Mouse (Mus musculus) splenic B cell, adult 2 months (primary cell): ENCODE data around the gene Olfr750.
A peak's percentile ranks its signal among the peaks of the same experiment; 100 is the strongest.
"Not testable (repeated sequence)": the region's sequence is repeated elsewhere in the genome, so short reads cannot be mapped to it uniquely, and the experiment has no call there.

Experiments
- DNase-seq: peaks from one replicate; pipeline ENCODE4 v3.0.0-alpha.2; 2011; ENCODE audit warnings: low read depth, low spot score
- H3K27me3 ChIP-seq: 2 replicates; pipeline ENCODE4 v1.6.1; 2012; ENCODE audit warnings: mild to moderate bottlenecking, low read length, moderate library complexity, mixed read lengths; ENCODE audit not compliant: control insufficient read depth, poor library complexity, insufficient read depth, severe bottlenecking
- H3K36me3 ChIP-seq: 2 replicates; pipeline ENCODE4 v1.6.1; 2012; ENCODE audit warnings: mild to moderate bottlenecking, low read length, moderate library complexity, mixed read lengths; ENCODE audit not compliant: control insufficient read depth, poor library complexity, insufficient read depth, severe bottlenecking

Gene Olfr750

GRCm38 (mm10) chr14:51074335-51074734, at the start of gene Olfr750:
Gene Olfr750, minus strand, starts transcription at chr14:51074435.
- DNase-seq = no peak
- Histone ChIP-seq H3K36me3 (no peaks in the 10 kb centered on the region), H3K27me3 (no peaks in the 10 kb centered on the region)

- H3K36me3 ChIP-seq = no peaks in the 10 kb centered on the region
- no peak for DNase-seq
- H3K27me3 ChIP-seq = no peaks in the 10 kb centered on the region
Measured at GRCm38 (mm10) chr14:51113916-51114560, 39.8 kb upstream of the Olfr750 start, which contains the start of gene Eddm3b. Gene Eddm3b, plus strand, starts transcription at chr14:51114426.

GRCm38 (mm10) chr14:51113476-51113875, 39.2 kb upstream of the Olfr750 start:
- Histone ChIP-seq H3K36me3 (no peaks in the 10 kb centered on the region), H3K27me3 (no peaks in the 10 kb centered on the region)
- no peak for DNase-seq

- DNase-seq = no peak
- H3K36me3 ChIP-seq = no peaks in the 10 kb centered on the region
- H3K27me3 ChIP-seq = no peaks in the 10 kb centered on the region
Measured at GRCm38 (mm10) chr14:51111966-51112365, 37.7 kb upstream of the Olfr750 start.

GRCm38 (mm10) chr14:51106449-51106967, 32.3 kb upstream of the Olfr750 start:
- Histone ChIP-seq H3K27me3 (no peaks in the 10 kb centered on the region), H3K36me3 (no peaks in the 10 kb centered on the region)
- no peak for DNase-seq

- Histone ChIP-seq H3K36me3 (no peaks in the 10 kb centered on the region), H3K27me3 (no peaks in the 10 kb centered on the region)
- DNase-seq = no peak
Measured at GRCm38 (mm10) chr14:51104366-51104765, 30.1 kb upstream of the Olfr750 start.

GRCm38 (mm10) chr14:51103217-51103616, 29.0 kb upstream of the Olfr750 start:
- peak; percentile 87 for DNase-seq
- Histone ChIP-seq H3K27me3 (no peaks in the 10 kb centered on the region), H3K36me3 (no peaks in the 10 kb centered on the region)

- no peaks in the 10 kb centered on the region for H3K36me3 ChIP-seq
- H3K27me3 ChIP-seq = no peaks in the 10 kb centered on the region
- no peak for DNase-seq
Measured at GRCm38 (mm10) chr14:51101284-51101683, 27.0 kb upstream of the Olfr750 start.

- H3K36me3 ChIP-seq = no peaks in the 10 kb centered on the region
- DNase-seq = no peak
Measured at GRCm38 (mm10) chr14:51098921-51099320, 24.7 kb upstream of the Olfr750 start.

GRCm38 (mm10) chr14:51098300-51098699, 24.1 kb upstream of the Olfr750 start:
- not testable (repeated sequence) for H3K36me3 ChIP-seq
- peak; percentile 70 for DNase-seq

More at GRCm38 (mm10) chr14:51098921-51099320, 24.7 kb upstream of the Olfr750 start:
- no peaks in the 10 kb centered on the region for H3K27me3 ChIP-seq

GRCm38 (mm10) chr14:51095736-51096524, 21.7 kb upstream of the Olfr750 start:
- Histone ChIP-seq H3K36me3 (no peaks in the 10 kb centered on the region), H3K27me3 (no peaks in the 10 kb centered on the region)
- DNase-seq = no peak

More at GRCm38 (mm10) chr14:51098300-51098699, 24.1 kb upstream of the Olfr750 start:
- not testable (repeated sequence) for H3K27me3 ChIP-seq

- no peaks in the 10 kb centered on the region for H3K27me3 ChIP-seq
- no peaks in the 10 kb centered on the region for H3K36me3 ChIP-seq
- DNase-seq = no peak
Measured at GRCm38 (mm10) chr14:51094921-51095320, 20.7 kb upstream of the Olfr750 start.

GRCm38 (mm10) chr14:51094096-51094875, 20.1 kb upstream of the Olfr750 start:
- Histone ChIP-seq H3K27me3 (no peaks in the 10 kb centered on the region), H3K36me3 (no peaks in the 10 kb centered on the region)
- no peak for DNase-seq

- H3K36me3 ChIP-seq = no peaks in the 10 kb centered on the region
- DNase-seq = peak; percentile 65
- H3K27me3 ChIP-seq = no peaks in the 10 kb centered on the region
Measured at GRCm38 (mm10) chr14:51093496-51093895, 19.3 kb upstream of the Olfr750 start.
